Mouse (Mus musculus): ENCODE results near the gene Mrrf. TPM values are rescaled to one million over a fixed set of nuclear protein-coding genes. Genes with fewer than 3 reads are reported as not detected.

The Mrrf gene
- polyA plus RNA-seq, 1 experiment from 2014 or later: 38.6 TPM

GRCm38 (mm10) chr2:36224599-36224998 lies 88.4 kb downstream of the Mrrf start:
- Histone ChIP-seq H3K36me3 (ENCODE audit: control insufficient read depth, insufficient read depth) (no peaks in the 10 kb centered on the region), H3K27ac (ENCODE audit: low read length) (no peak overlapping the region), H3K9me3 (replicated peaks; ENCODE audit: control insufficient read depth, low read length) (no peaks in the 10 kb centered on the region), H3K4me3 (ENCODE audit: low read length) (no peak overlapping the region), H3K9ac (ENCODE audit: low read length) (no peak overlapping the region), H3K4me1 (ENCODE audit: control insufficient read depth, insufficient read depth, low read length) (peaks cover 8% of the 10 kb centered on the region; the same call in 1 of the 2 replicates), H3K27me3 (ENCODE audit: control insufficient read depth, insufficient read depth, low read length) (peaks cover 3% of the 10 kb centered on the region; the same call in 1 of the 2 replicates), H3K4me2 (ENCODE audit: low read depth, low read length) (no peak overlapping the region)
- WGBS: 19% methylated on average over 2 of the region's 2 CpGs
- no peak for ATAC-seq (replicated peaks; ENCODE audit: extremely low read depth, insufficient read depth, low FRiP score)

DNA sequence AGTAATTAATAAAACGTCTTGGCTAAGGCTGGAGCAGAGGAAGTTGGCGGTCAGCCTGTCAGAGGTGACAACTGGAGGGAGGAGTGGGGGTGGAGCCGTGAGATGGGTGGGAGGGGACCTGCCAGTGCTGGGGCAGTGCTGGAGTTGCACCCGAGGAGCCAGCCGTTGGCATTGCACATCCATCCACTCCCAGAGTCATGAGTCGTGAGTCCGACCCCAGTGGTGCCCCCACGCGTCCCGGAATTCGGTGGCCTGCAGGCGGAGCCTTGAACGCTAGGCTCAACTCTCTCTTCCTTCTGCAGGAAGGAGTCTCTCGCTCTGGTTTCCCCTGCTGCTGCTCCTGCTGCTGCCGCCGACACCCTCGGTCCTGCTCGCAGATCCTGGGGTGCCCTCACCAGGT lies 94.2 kb downstream of the Mrrf start, which contains the start of gene Ptgs1:
TSS of gene Ptgs1 (plus strand) at position 61 of the 400 bp plus-strand sequence.
- under 1% methylated on average over 18 of the region's 18 CpGs for WGBS
- peak within 1 kb of the TSS; percentile 62 for H3K4me3 ChIP-seq (ENCODE audit: low read length)
- H3K4me2 ChIP-seq (ENCODE audit: low read depth, low read length): peak within 1 kb of the TSS; percentile 96
- peak within 1 kb of the TSS; percentile 77 for H3K9ac ChIP-seq (ENCODE audit: low read length)
- peak within 1 kb of the TSS; percentile 68 for H3K27ac ChIP-seq (ENCODE audit: low read length)
- H3K4me1 ChIP-seq (ENCODE audit: control insufficient read depth, insufficient read depth, low read length): peaks cover 20% of the 10 kb centered on the region
- no peaks in the 10 kb centered on the region for H3K9me3 ChIP-seq (replicated peaks; ENCODE audit: control insufficient read depth, low read length)
- H3K36me3 ChIP-seq (ENCODE audit: control insufficient read depth, insufficient read depth): no peaks in the 10 kb centered on the region
- ATAC-seq (replicated peaks; ENCODE audit: extremely low read depth, insufficient read depth, low FRiP score): peak; percentile 80
- peaks cover 3% of the 10 kb centered on the region; the same call in 1 of the 2 replicates for H3K27me3 ChIP-seq (ENCODE audit: control insufficient read depth, insufficient read depth, low read length)

DNA sequence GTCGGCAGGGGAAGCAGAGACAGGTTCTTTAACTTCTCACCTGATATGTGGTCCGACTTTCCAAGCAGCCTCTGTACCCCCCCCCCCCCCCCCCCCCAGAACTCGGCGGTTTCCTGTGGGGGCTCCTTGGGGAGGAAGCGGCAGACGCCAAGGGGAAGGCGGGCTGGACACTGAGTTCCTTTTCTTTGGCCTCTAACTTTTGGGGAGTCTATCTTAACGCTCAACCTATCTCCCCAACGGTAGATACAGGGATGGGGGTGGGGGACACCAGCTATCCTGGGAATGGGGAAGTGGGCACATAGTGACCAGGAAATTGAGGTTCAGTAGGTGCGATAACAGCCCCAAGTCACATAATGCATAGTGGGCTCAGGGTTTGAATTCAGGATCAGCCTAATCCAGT lies 94.8 kb downstream of the Mrrf start:
- no peak for ATAC-seq (replicated peaks; ENCODE audit: extremely low read depth, insufficient read depth, low FRiP score)
- H3K9me3 ChIP-seq (replicated peaks; ENCODE audit: control insufficient read depth, low read length): no peaks in the 10 kb centered on the region
- H3K27me3 ChIP-seq (ENCODE audit: control insufficient read depth, insufficient read depth, low read length): peaks cover 3% of the 10 kb centered on the region; the same call in 1 of the 2 replicates
- H3K36me3 ChIP-seq (ENCODE audit: control insufficient read depth, insufficient read depth): no peaks in the 10 kb centered on the region
- H3K27ac ChIP-seq (ENCODE audit: low read length): no peak overlapping the region; the same call in 1 of the 2 replicates
- H3K9ac ChIP-seq (ENCODE audit: low read length): peak overlapping the region; percentile 77
- H3K4me2 ChIP-seq (ENCODE audit: low read depth, low read length): peak overlapping the region; percentile 96
- peak overlapping the region; percentile 62 for H3K4me3 ChIP-seq (ENCODE audit: low read length)
- peaks cover 26% of the 10 kb centered on the region for H3K4me1 ChIP-seq (ENCODE audit: control insufficient read depth, insufficient read depth, low read length)
- 14% methylated on average over 9 of the region's 10 CpGs for WGBS

GRCm38 (mm10) chr2:36234526-36235368 lies 98.6 kb downstream of the Mrrf start:
- H3K9me3 ChIP-seq (replicated peaks; ENCODE audit: control insufficient read depth, low read length): no peaks in the 10 kb centered on the region
- H3K27ac ChIP-seq (ENCODE audit: low read length): peak overlapping the region; percentile 69; the same call in 1 of the 2 replicates
- H3K4me2 ChIP-seq (ENCODE audit: low read depth, low read length): no peak overlapping the region
- peaks cover 41% of the 10 kb centered on the region for H3K4me1 ChIP-seq (ENCODE audit: control insufficient read depth, insufficient read depth, low read length)
- peaks cover 3% of the 10 kb centered on the region; the same call in 1 of the 2 replicates for H3K36me3 ChIP-seq (ENCODE audit: control insufficient read depth, insufficient read depth)
- H3K4me3 ChIP-seq (ENCODE audit: low read length): no peak overlapping the region
- 55% methylated on average over 7 of the region's 7 CpGs for WGBS
- no peak for ATAC-seq (replicated peaks; ENCODE audit: extremely low read depth, insufficient read depth, low FRiP score)
- no peak overlapping the region for H3K9ac ChIP-seq (ENCODE audit: low read length)
- H3K27me3 ChIP-seq (ENCODE audit: control insufficient read depth, insufficient read depth, low read length): no peaks in the 10 kb centered on the region

- ATAC-seq (replicated peaks; ENCODE audit: extremely low read depth, insufficient read depth, low FRiP score): peak; percentile 85
- Histone ChIP-seq H3K4me1 (ENCODE audit: control insufficient read depth, insufficient read depth, low read length) (peaks cover 31% of the 10 kb centered on the region), H3K9ac (ENCODE audit: low read length) (no peak overlapping the region), H3K4me3 (ENCODE audit: low read length) (no peak overlapping the region), H3K36me3 (ENCODE audit: control insufficient read depth, insufficient read depth) (peaks cover 3% of the 10 kb centered on the region; the same call in 1 of the 2 replicates), H3K27ac (ENCODE audit: low read length) (peak overlapping the region; percentile 69), H3K27me3 (ENCODE audit: control insufficient read depth, insufficient read depth, low read length) (no peaks in the 10 kb centered on the region), H3K4me2 (ENCODE audit: low read depth, low read length) (no peak overlapping the region), H3K9me3 (replicated peaks; ENCODE audit: control insufficient read depth, low read length) (no peaks in the 10 kb centered on the region)
- WGBS: 11% methylated on average over 4 of the region's 4 CpGs
These were observed 99.7 kb downstream of the Mrrf start for GRCm38 (mm10) chr2:36235917-36236316.

DNA sequence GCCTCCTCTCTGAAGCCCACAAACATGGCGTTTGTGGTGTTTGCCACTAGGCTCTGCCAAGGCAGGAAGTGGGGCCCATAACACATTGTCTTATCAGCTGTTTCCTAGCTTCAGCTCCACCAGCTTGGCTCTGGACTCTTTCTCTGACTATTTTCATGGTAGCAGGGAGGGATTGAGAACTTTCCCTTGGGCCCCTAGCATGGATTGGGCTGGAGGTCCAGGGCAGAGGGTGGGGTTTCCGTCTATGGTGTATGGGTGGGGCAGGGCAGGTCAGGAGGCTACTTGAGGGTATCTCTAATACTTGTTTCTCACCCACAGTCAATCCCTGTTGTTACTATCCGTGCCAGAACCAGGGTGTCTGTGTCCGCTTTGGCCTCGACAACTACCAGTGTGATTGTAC lies 100.7 kb downstream of the Mrrf start:
- Histone ChIP-seq H3K4me1 (ENCODE audit: control insufficient read depth, insufficient read depth, low read length) (peaks cover 31% of the 10 kb centered on the region), H3K27ac (ENCODE audit: low read length) (0 out of 2 replicates have a peak overlapping the region, but pooled peaks have one; percentile 17), H3K9ac (ENCODE audit: low read length) (no peak overlapping the region), H3K4me3 (ENCODE audit: low read length) (no peak overlapping the region), H3K36me3 (ENCODE audit: control insufficient read depth, insufficient read depth) (peaks cover 3% of the 10 kb centered on the region; the same call in 1 of the 2 replicates), H3K27me3 (ENCODE audit: control insufficient read depth, insufficient read depth, low read length) (no peaks in the 10 kb centered on the region), H3K4me2 (ENCODE audit: low read depth, low read length) (no peak overlapping the region), H3K9me3 (replicated peaks; ENCODE audit: control insufficient read depth, low read length) (no peaks in the 10 kb centered on the region)
- 0 out of 2 replicates have a peak, but pooled peaks have one; percentile 10 for ATAC-seq (replicated peaks; ENCODE audit: extremely low read depth, insufficient read depth, low FRiP score)
- 75% methylated on average over 5 of the region's 5 CpGs for WGBS

GRCm38 (mm10) chr2:36237557-36237956 lies 101.4 kb downstream of the Mrrf start:
- no peak overlapping the region for H3K27ac ChIP-seq (ENCODE audit: low read length)

GRCm38 (mm10) chr2:36238467-36238866 lies 102.3 kb downstream of the Mrrf start:
- Histone ChIP-seq H3K9me3 (replicated peaks; ENCODE audit: control insufficient read depth, low read length) (no peaks in the 10 kb centered on the region), H3K4me1 (ENCODE audit: control insufficient read depth, insufficient read depth, low read length) (peaks cover 31% of the 10 kb centered on the region), H3K36me3 (ENCODE audit: control insufficient read depth, insufficient read depth) (peaks cover 3% of the 10 kb centered on the region; the same call in 1 of the 2 replicates), H3K9ac (ENCODE audit: low read length) (no peak overlapping the region), H3K4me3 (ENCODE audit: low read length) (no peak overlapping the region), H3K27ac (ENCODE audit: low read length) (no peak overlapping the region), H3K27me3 (ENCODE audit: control insufficient read depth, insufficient read depth, low read length) (no peaks in the 10 kb centered on the region), H3K4me2 (ENCODE audit: low read depth, low read length) (no peak overlapping the region)
- WGBS: 80% methylated on average over 3 of the region's 3 CpGs
- ATAC-seq (replicated peaks; ENCODE audit: extremely low read depth, insufficient read depth, low FRiP score): no peak

More at GRCm38 (mm10) chr2:36237557-36237956, 101.4 kb downstream of the Mrrf start:
- Histone ChIP-seq H3K27me3 (ENCODE audit: control insufficient read depth, insufficient read depth, low read length) (no peaks in the 10 kb centered on the region), H3K36me3 (ENCODE audit: control insufficient read depth, insufficient read depth) (peaks cover 3% of the 10 kb centered on the region; the same call in 1 of the 2 replicates), H3K4me3 (ENCODE audit: low read length) (no peak overlapping the region), H3K4me1 (ENCODE audit: control insufficient read depth, insufficient read depth, low read length) (peaks cover 31% of the 10 kb centered on the region), H3K9ac (ENCODE audit: low read length) (no peak overlapping the region), H3K4me2 (ENCODE audit: low read depth, low read length) (no peak overlapping the region), H3K9me3 (replicated peaks; ENCODE audit: control insufficient read depth, low read length) (no peaks in the 10 kb centered on the region)
- no peak for ATAC-seq (replicated peaks; ENCODE audit: extremely low read depth, insufficient read depth, low FRiP score)
- WGBS: 84% methylated on average over 6 of the region's 6 CpGs

- H3K4me2 ChIP-seq (ENCODE audit: low read depth, low read length): no peak overlapping the region
- H3K9me3 ChIP-seq (replicated peaks; ENCODE audit: control insufficient read depth, low read length): no peaks in the 10 kb centered on the region
- no peak overlapping the region for H3K9ac ChIP-seq (ENCODE audit: low read length)
- no peak overlapping the region for H3K4me3 ChIP-seq (ENCODE audit: low read length)
- H3K27me3 ChIP-seq (ENCODE audit: control insufficient read depth, insufficient read depth, low read length): no peaks in the 10 kb centered on the region
- ATAC-seq (replicated peaks; ENCODE audit: extremely low read depth, insufficient read depth, low FRiP score): no peak
- peaks cover 3% of the 10 kb centered on the region; the same call in 1 of the 2 replicates for H3K36me3 ChIP-seq (ENCODE audit: control insufficient read depth, insufficient read depth)
- no peak overlapping the region for H3K27ac ChIP-seq (ENCODE audit: low read length)
- H3K4me1 ChIP-seq (ENCODE audit: control insufficient read depth, insufficient read depth, low read length): peaks cover 31% of the 10 kb centered on the region
- 80% methylated on average over 2 of the region's 2 CpGs for WGBS
These were observed 102.8 kb downstream of the Mrrf start for GRCm38 (mm10) chr2:36238951-36239350.

Measured in heart, embryonic 16.5 days (tissue).